Mouse (Mus musculus) liver, postnatal 0 days (tissue): ENCODE data around the gene Olfr904. TPM values are rescaled to one million over a fixed set of nuclear protein-coding genes. Genes with fewer than 3 reads are reported as not detected.

Experiments used
- ATAC-seq: fragments of 200-750 bp; cut with Nextera tagmentation; 2 replicates; pipeline ENCODE4 v1.8.0; 2017; ENCODE audit warnings: mild to moderate bottlenecking, moderate library complexity
- DNase-seq: peaks from one replicate; pipeline ENCODE4 v3.0.0-alpha.2; 2016
- H3K27ac ChIP-seq: fragments of 300-500 bp; sonication (generic); 2 replicates; pipeline ENCODE4 v1.5.1; 2014; ENCODE audit warnings: antibody characterized with exemption, moderate library complexity, mild to moderate bottlenecking, low read depth
- H3K27me3 ChIP-seq: fragments of 300-500 bp; sonication (generic); 2 replicates; pipeline ENCODE4 v1.6.1; 2014; ENCODE audit warnings: low read length, control low read depth, mixed read lengths; ENCODE audit not compliant: insufficient read depth
- H3K36me3 ChIP-seq: fragments of 300-500 bp; sonication (generic); replicated peaks from 2 replicates; pipeline ENCODE4 v1.6.1; 2014; ENCODE audit warnings: mild to moderate bottlenecking, control low read depth, low read length, moderate library complexity, mixed read lengths; ENCODE audit not compliant: insufficient read depth
- H3K4me1 ChIP-seq: fragments of 300-500 bp; sonication (generic); 2 replicates; pipeline ENCODE4 v1.6.1; 2014; ENCODE audit warnings: antibody characterized with exemption, mild to moderate bottlenecking, control low read depth; ENCODE audit not compliant: insufficient read depth
- H3K4me2 ChIP-seq: fragments of 300-500 bp; sonication (generic); 2 replicates; pipeline ENCODE4 v1.6.1; 2014; ENCODE audit warnings: low read depth, mild to moderate bottlenecking, low read length, moderate library complexity, mixed read lengths
- H3K4me3 ChIP-seq: fragments of 300-500 bp; sonication (generic); 2 replicates; pipeline ENCODE4 v1.5.1; 2014; ENCODE audit warnings: low read depth, low read length
- H3K9ac ChIP-seq: fragments of 300-500 bp; sonication (generic); replicated peaks from 2 replicates; pipeline ENCODE4 v1.6.1; 2014; ENCODE audit warnings: mild to moderate bottlenecking, moderate library complexity
- H3K9me3 ChIP-seq: fragments of 300-500 bp; sonication (generic); 2 replicates; pipeline ENCODE4 v1.6.1; 2016; ENCODE audit warnings: mild to moderate bottlenecking, control low read depth, low read length, mixed read lengths
- CTCF ChIP-seq: sonication (generic); IDR thresholded peaks from 2 replicates; pipeline ENCODE4 v1.5.1; 2016; ENCODE audit warnings: antibody characterized with exemption, low read depth
- EP300 ChIP-seq: IDR thresholded peaks from 2 replicates; pipeline ENCODE4 v1.6.1; 2016; ENCODE audit warnings: antibody characterized with exemption, low read depth, mild to moderate bottlenecking
- WGBS: fragments of 180-500 bp; shearing (Covaris S2); extraction: QIAGEN DNeasy Blood & Tissue Kit; methylation state at CpG from one replicate; pipeline ENCODE4 v1.1.7; 2014; ENCODE audit not compliant: insufficient replicate concordance; 5-methylcytosine and 5-hydroxymethylcytosine counted together
- polyA plus RNA-seq: library from polyadenylated mRNA; unstranded; fragments of >200 nt; fragmentation: Nextera tagmentation; extraction: Ambion mirVana; gene quantifications from 2 replicates; pipeline ENCODE4 v1.2.1, GENCODE M21; 2015

Gene Olfr904
- polyA plus RNA-seq, 1 experiment from 2014 or later: not detected

GRCm38 (mm10) chr9:38486785-38487184, 23.8 kb downstream of the Olfr904 start, which contains the start of gene Olfr906:
Gene Olfr906 (plus strand): TSS chr9:38487085.
- Histone ChIP-seq H3K4me1 (no peaks in the 10 kb centered on the region), H3K27me3 (no peaks in the 10 kb centered on the region), H3K4me2 (no peak within 1 kb of the TSS), H3K4me3 (no peak within 1 kb of the TSS), H3K36me3 (no peaks in the 10 kb centered on the region), H3K9ac (no peak within 1 kb of the TSS), H3K27ac (no peak within 1 kb of the TSS), H3K9me3 (peaks cover 3% of the 10 kb centered on the region; the same call in 1 of the 2 replicates)
- DNase-seq: no peak
- TF ChIP-seq EP300: no peak
- no peak for TF ChIP-seq CTCF
- WGBS: 64% methylated on average over 3 of the region's 3 CpGs
- no peak for ATAC-seq

GRCm38 (mm10) chr9:38495501-38495900, 32.6 kb downstream of the Olfr904 start, which contains the start of gene Olfr907:
Gene Olfr907 (plus strand): TSS chr9:38495801.
- H3K9ac ChIP-seq: no peak within 1 kb of the TSS
- H3K4me3 ChIP-seq: no peak within 1 kb of the TSS
- DNase-seq: no peak
- no peak within 1 kb of the TSS for H3K4me2 ChIP-seq
- H3K4me1 ChIP-seq: no peaks in the 10 kb centered on the region
- ATAC-seq: no peak
- WGBS: 74% methylated on average over 2 of the region's 2 CpGs
- H3K36me3 ChIP-seq: no peaks in the 10 kb centered on the region
- TF ChIP-seq CTCF (no peak), EP300 (no peak)
- H3K27ac ChIP-seq: no peak within 1 kb of the TSS
- H3K27me3 ChIP-seq: no peaks in the 10 kb centered on the region
- no peaks in the 10 kb centered on the region for H3K9me3 ChIP-seq

- TF ChIP-seq EP300: no peak
- no peak for TF ChIP-seq CTCF
- ATAC-seq: no peak
These were observed 49.4 kb downstream of the Olfr904 start for GRCm38 (mm10) chr9:38512353-38512752.

More at GRCm38 (mm10) chr9:38512353-38512752, 49.4 kb downstream of the Olfr904 start:
- Histone ChIP-seq H3K9me3 (no peaks in the 10 kb centered on the region), H3K4me1 (no peaks in the 10 kb centered on the region), H3K27me3 (no peaks in the 10 kb centered on the region), H3K9ac (no peak overlapping the region), H3K36me3 (no peaks in the 10 kb centered on the region), H3K4me2 (no peak overlapping the region), H3K27ac (no peak overlapping the region), H3K4me3 (no peak overlapping the region)
- no peak for DNase-seq
- 61% methylated on average over 2 of the region's 2 CpGs for WGBS

Other genes with a start within 250 kb of the Olfr904 start
- not detected in 2 replicates for gene Olfr894, start 245.1 kb upstream of the Olfr904 start, polyA plus RNA-seq
- gene Olfr143, start 210.4 kb upstream of the Olfr904 start, polyA plus RNA-seq: not detected in 2 replicates
- not detected in 2 replicates for gene Olfr895, start 195.3 kb upstream of the Olfr904 start, polyA plus RNA-seq
- not detected in 2 replicates for gene Olfr896-ps1, start 172.0 kb upstream of the Olfr904 start, polyA plus RNA-seq
- not detected in 2 replicates for gene Olfr25, start 134.1 kb upstream of the Olfr904 start, polyA plus RNA-seq
- gene Olfr898, start 114.7 kb upstream of the Olfr904 start, polyA plus RNA-seq: not detected in 2 replicates
- gene Olfr250, start 96.2 kb upstream of the Olfr904 start, polyA plus RNA-seq: not detected in 2 replicates
- gene Olfr251, start 86.1 kb upstream of the Olfr904 start, polyA plus RNA-seq: not detected in 2 replicates
- gene Olfr147, start 61.4 kb upstream of the Olfr904 start, polyA plus RNA-seq: not detected in 2 replicates
- gene Olfr901, start 33.7 kb upstream of the Olfr904 start, polyA plus RNA-seq: not detected in 2 replicates
- not detected in 2 replicates for gene Olfr902, start 15.5 kb upstream of the Olfr904 start, polyA plus RNA-seq
- gene Olfr905, start 8.0 kb downstream of the Olfr904 start, polyA plus RNA-seq: not detected in 2 replicates
- gene Olfr906, start 23.9 kb downstream of the Olfr904 start, polyA plus RNA-seq: not detected in 2 replicates
- not detected in 2 replicates for gene Olfr907, start 32.7 kb downstream of the Olfr904 start, polyA plus RNA-seq
- not detected in 2 replicates for gene Olfr911-ps1, start 58.4 kb downstream of the Olfr904 start, polyA plus RNA-seq
- gene Olfr910, start 74.7 kb downstream of the Olfr904 start, polyA plus RNA-seq: not detected in 2 replicates
- not detected in 2 replicates for gene Olfr912, start 117.0 kb downstream of the Olfr904 start, polyA plus RNA-seq
- not detected in 2 replicates for gene Olfr913, start 129.6 kb downstream of the Olfr904 start, polyA plus RNA-seq
- gene Olfr914, start 142.0 kb downstream of the Olfr904 start, polyA plus RNA-seq: not detected in 2 replicates
- gene Olfr916, start 196.7 kb downstream of the Olfr904 start, polyA plus RNA-seq: not detected in 2 replicates
- not detected in 2 replicates for gene Olfr917, start 202.7 kb downstream of the Olfr904 start, polyA plus RNA-seq
- not detected in 2 replicates for gene Olfr918, start 211.5 kb downstream of the Olfr904 start, polyA plus RNA-seq
- not detected in 2 replicates for gene Olfr919, start 240.5 kb downstream of the Olfr904 start, polyA plus RNA-seq